Mouse (Mus musculus) midbrain, embryonic 12.5 days (tissue): ENCODE measurements around the gene Psmd2. TPM values are rescaled to one million over a fixed set of nuclear protein-coding genes. Genes with fewer than 3 reads are reported as not detected.

Source experiments
- ATAC-seq: fragments of 200-750 bp; cut with Nextera tagmentation; 2 replicates; pipeline ENCODE4 v1.8.0; 2017; ENCODE audit warnings: low read depth, moderate TSS enrichment, moderate library complexity; ENCODE audit not compliant: low FRiP score
- H3K27ac ChIP-seq: fragments of 300-500 bp; sonication (generic); replicated peaks from 2 replicates; pipeline ENCODE4 v1.5.1; 2016; ENCODE audit warnings: mild to moderate bottlenecking
- H3K27me3 ChIP-seq: fragments of 300-500 bp; sonication (generic); 2 replicates; pipeline ENCODE4 v1.6.1; 2016; ENCODE audit warnings: mild to moderate bottlenecking
- H3K36me3 ChIP-seq: fragments of 300-500 bp; sonication (generic); 2 replicates; pipeline ENCODE4 v1.6.1; 2016
- H3K4me1 ChIP-seq: fragments of 300-500 bp; sonication (generic); 2 replicates; pipeline ENCODE4 v1.6.1; 2016
- H3K4me2 ChIP-seq: fragments of 300-500 bp; sonication (generic); replicated peaks from 2 replicates; pipeline ENCODE4 v1.6.1; 2016; ENCODE audit warnings: mild to moderate bottlenecking, moderate library complexity
- H3K4me3 ChIP-seq: fragments of 300-500 bp; sonication (generic); 2 replicates; pipeline ENCODE4 v1.5.1; 2016; ENCODE audit warnings: mild to moderate bottlenecking
- H3K9ac ChIP-seq: fragments of 300-500 bp; sonication (generic); replicated peaks from 2 replicates; pipeline ENCODE4 v1.6.1; 2016; ENCODE audit warnings: mild to moderate bottlenecking, moderate library complexity
- H3K9me3 ChIP-seq: fragments of 300-500 bp; sonication (generic); 2 replicates; pipeline ENCODE4 v1.6.1; 2016; ENCODE audit warnings: mild to moderate bottlenecking
- WGBS: fragments of 180-500 bp; shearing (Covaris S2); methylation state at CpG from one replicate; pipeline ENCODE4 v1.1.7; 2016; 5-methylcytosine and 5-hydroxymethylcytosine counted together
- polyA plus RNA-seq: library from polyadenylated mRNA; unstranded; fragments of >200 nt; fragmentation: Nextera tagmentation; extraction: Ambion mirVana; gene quantifications from 2 replicates; pipeline ENCODE4 v1.2.1, GENCODE M21; 2016

Psmd2 gene
- 432 and 443 TPM in 2 replicates for polyA plus RNA-seq

- Histone ChIP-seq H3K9me3 (no peaks in the 10 kb centered on the region), H3K4me3 (peak within 1 kb of the TSS; percentile 91), H3K4me1 (peaks cover 19% of the 10 kb centered on the region), H3K27me3 (no peaks in the 10 kb centered on the region), H3K36me3 (peaks cover 24% of the 10 kb centered on the region), H3K27ac (peak within 1 kb of the TSS; percentile 75), H3K4me2 (peak within 1 kb of the TSS; percentile 94), H3K9ac (peak within 1 kb of the TSS; percentile 90)
- WGBS = 3% methylated on average over 46 of the region's 46 CpGs
- ATAC-seq = peak; percentile 97
Observed at GRCm38 (mm10) chr16:20651076-20651946, at the start of gene Psmd2. Gene Psmd2, plus strand, starts transcription at chr16:20651652.

- peaks cover 44% of the 10 kb centered on the region for H3K36me3 ChIP-seq
Observed at GRCm38 (mm10) chr16:20604705-20605104, 46.7 kb upstream of the Psmd2 start.

GRCm38 (mm10) chr16:20610501-20611356, 40.7 kb upstream of the Psmd2 start:
- H3K27ac ChIP-seq = peak overlapping the region; percentile 75
- H3K9ac ChIP-seq = peak overlapping the region; percentile 77
- peaks cover 25% of the 10 kb centered on the region for H3K36me3 ChIP-seq
- no peaks in the 10 kb centered on the region for H3K27me3 ChIP-seq
- WGBS = under 1% methylated on average over 28 of the region's 28 CpGs
- H3K9me3 ChIP-seq = no peaks in the 10 kb centered on the region
- H3K4me1 ChIP-seq = peaks cover 24% of the 10 kb centered on the region
- H3K4me3 ChIP-seq = peak overlapping the region; percentile 70
- peak; percentile 59; the same call in 1 of the 2 replicates for ATAC-seq
- peak overlapping the region; percentile 68 for H3K4me2 ChIP-seq

More at GRCm38 (mm10) chr16:20604705-20605104, 46.7 kb upstream of the Psmd2 start:
- Histone ChIP-seq H3K27ac (no peak overlapping the region), H3K4me3 (no peak overlapping the region), H3K9me3 (no peaks in the 10 kb centered on the region), H3K9ac (no peak overlapping the region), H3K4me2 (no peak overlapping the region), H3K4me1 (peaks cover 12% of the 10 kb centered on the region), H3K27me3 (no peaks in the 10 kb centered on the region)
- 88% methylated on average over 9 of the region's 9 CpGs for WGBS
- ATAC-seq = no peak

GRCm38 (mm10) chr16:20611357-20612227, 39.9 kb upstream of the Psmd2 start, which contains the start of the genes Eef1akmt4, Gm49333 and Alg3:
Gene Eef1akmt4, plus strand, starts transcription at chr16:20611593.
Gene Gm49333, plus strand, starts transcription at chr16:20611610.
Gene Alg3, minus strand, starts transcription at chr16:20611735.
- Histone ChIP-seq H3K36me3 (peaks cover 17% of the 10 kb centered on the region), H3K9ac (peak within 1 kb of the TSS; percentile 77), H3K9me3 (no peaks in the 10 kb centered on the region), H3K4me3 (peak within 1 kb of the TSS; percentile 70), H3K27ac (peak within 1 kb of the TSS; percentile 75), H3K4me1 (peaks cover 24% of the 10 kb centered on the region), H3K27me3 (no peaks in the 10 kb centered on the region), H3K4me2 (peak within 1 kb of the TSS; percentile 68)
- 3% methylated on average over 41 of the region's 41 CpGs for WGBS
- peak; percentile 96 for ATAC-seq

GRCm38 (mm10) chr16:20619541-20620398, 31.7 kb upstream of the Psmd2 start:
- Histone ChIP-seq H3K36me3 (peaks cover 4% of the 10 kb centered on the region; the same call in 1 of the 2 replicates), H3K27me3 (peaks cover 22% of the 10 kb centered on the region), H3K4me2 (peak overlapping the region; percentile 94), H3K9me3 (no peaks in the 10 kb centered on the region), H3K4me3 (peak overlapping the region; percentile 76), H3K27ac (peak overlapping the region; percentile 90), H3K4me1 (peaks cover 26% of the 10 kb centered on the region), H3K9ac (peak overlapping the region; percentile 78)
- ATAC-seq = peak; percentile 50
- 2% methylated on average over 75 of the region's 83 CpGs for WGBS

- no peak for ATAC-seq
- H3K27ac ChIP-seq = peak overlapping the region; percentile 90
- peaks cover 26% of the 10 kb centered on the region for H3K4me1 ChIP-seq
- H3K4me3 ChIP-seq = peak overlapping the region; percentile 76
- WGBS = 1% methylated on average over 9 of the region's 9 CpGs
- peaks cover 4% of the 10 kb centered on the region; the same call in 1 of the 2 replicates for H3K36me3 ChIP-seq
- peaks cover 22% of the 10 kb centered on the region for H3K27me3 ChIP-seq
- H3K9me3 ChIP-seq = no peaks in the 10 kb centered on the region
- peak overlapping the region; percentile 94 for H3K4me2 ChIP-seq
- peak overlapping the region; percentile 78 for H3K9ac ChIP-seq
Observed at GRCm38 (mm10) chr16:20620399-20620735, 31.1 kb upstream of the Psmd2 start.

GRCm38 (mm10) chr16:20620751-20621190, 30.7 kb upstream of the Psmd2 start:
- H3K9ac ChIP-seq = peak overlapping the region; percentile 78
- H3K36me3 ChIP-seq = peaks cover 4% of the 10 kb centered on the region; the same call in 1 of the 2 replicates
- peak overlapping the region; percentile 94 for H3K4me2 ChIP-seq
- ATAC-seq = peak; percentile 24; the same call in 1 of the 2 replicates
- peak overlapping the region; percentile 76 for H3K4me3 ChIP-seq
- no peaks in the 10 kb centered on the region for H3K9me3 ChIP-seq
- H3K4me1 ChIP-seq = peaks cover 26% of the 10 kb centered on the region
- H3K27me3 ChIP-seq = peaks cover 22% of the 10 kb centered on the region
- peak overlapping the region; percentile 90 for H3K27ac ChIP-seq
- 0% methylated on average over 32 of the region's 32 CpGs for WGBS

GRCm38 (mm10) chr16:20621191-20621990, 30.1 kb upstream of the Psmd2 start, which contains the start of gene Camk2n2:
Gene Camk2n2, minus strand, starts transcription at chr16:20621287.
- peak within 1 kb of the TSS; percentile 78 for H3K9ac ChIP-seq
- H3K4me3 ChIP-seq = peak within 1 kb of the TSS; percentile 76
- WGBS = under 1% methylated on average over 69 of the region's 92 CpGs
- H3K27me3 ChIP-seq = peaks cover 22% of the 10 kb centered on the region
- ATAC-seq = peak; percentile 74
- H3K9me3 ChIP-seq = no peaks in the 10 kb centered on the region
- peaks cover 26% of the 10 kb centered on the region for H3K4me1 ChIP-seq
- H3K27ac ChIP-seq = peak within 1 kb of the TSS; percentile 90
- H3K4me2 ChIP-seq = peak within 1 kb of the TSS; percentile 94
- H3K36me3 ChIP-seq = peaks cover 4% of the 10 kb centered on the region; the same call in 1 of the 2 replicates

- H3K9me3 ChIP-seq = no peaks in the 10 kb centered on the region
- H3K36me3 ChIP-seq = peaks cover 4% of the 10 kb centered on the region; the same call in 1 of the 2 replicates
- H3K27me3 ChIP-seq = peaks cover 22% of the 10 kb centered on the region
- peak overlapping the region; percentile 76 for H3K4me3 ChIP-seq
- H3K9ac ChIP-seq = peak overlapping the region; percentile 78
- H3K27ac ChIP-seq = peak overlapping the region; percentile 90
- under 1% methylated on average over 37 of the region's 37 CpGs for WGBS
- peak overlapping the region; percentile 94 for H3K4me2 ChIP-seq
- peaks cover 26% of the 10 kb centered on the region for H3K4me1 ChIP-seq
- ATAC-seq = peak; percentile 53
Observed at GRCm38 (mm10) chr16:20621991-20622685, 29.3 kb upstream of the Psmd2 start.
